Mouse (Mus musculus) liver, embryonic 11.5 days (tissue): ENCODE data around the gene Acadl. TPM values are rescaled to one million over a fixed set of nuclear protein-coding genes. Genes with fewer than 3 reads are reported as not detected.

Experiments
- ATAC-seq: fragments of 200-750 bp; cut with Nextera tagmentation; replicated peaks from 2 replicates; pipeline ENCODE4 v1.8.0; 2017; ENCODE audit warnings: moderate number of reproducible peaks, mild to moderate bottlenecking, moderate TSS enrichment, moderate library complexity; ENCODE audit not compliant: low FRiP score
- DNase-seq: peaks from one replicate; pipeline ENCODE4 v3.0.0-alpha.2; 2017; ENCODE audit warnings: low spot score
- H3K27ac ChIP-seq: fragments of 300-500 bp; sonication (generic); 2 replicates; pipeline ENCODE4 v1.5.1; 2014; ENCODE audit warnings: mild to moderate bottlenecking, low read depth, low read length, control low read depth
- H3K27me3 ChIP-seq: fragments of 300-500 bp; sonication (generic); replicated peaks from 2 replicates; pipeline ENCODE4 v1.6.1; 2014; ENCODE audit warnings: low read length, mixed read lengths; ENCODE audit not compliant: control insufficient read depth, insufficient read depth
- H3K36me3 ChIP-seq: fragments of 300-500 bp; sonication (generic); 2 replicates; pipeline ENCODE4 v1.6.1; 2014; ENCODE audit warnings: mild to moderate bottlenecking, low read length, moderate library complexity, mixed read lengths; ENCODE audit not compliant: control insufficient read depth, insufficient read depth
- H3K4me1 ChIP-seq: fragments of 300-500 bp; sonication (generic); replicated peaks from 2 replicates; pipeline ENCODE4 v1.6.1; 2014; ENCODE audit warnings: low read length, mixed read lengths; ENCODE audit not compliant: control insufficient read depth, insufficient read depth
- H3K4me2 ChIP-seq: fragments of 300-500 bp; sonication (generic); 2 replicates; pipeline ENCODE4 v1.6.1; 2014; ENCODE audit warnings: mild to moderate bottlenecking, control low read depth, moderate library complexity
- H3K4me3 ChIP-seq: fragments of 300-500 bp; sonication (generic); 2 replicates; pipeline ENCODE4 v1.5.1; 2014; ENCODE audit warnings: low read depth, low read length, control low read depth
- H3K9ac ChIP-seq: fragments of 300-500 bp; sonication (generic); 2 replicates; pipeline ENCODE4 v1.6.1; 2014; ENCODE audit warnings: low read depth, low read length, control low read depth
- H3K9me3 ChIP-seq: fragments of 300-500 bp; sonication (generic); 2 replicates; pipeline ENCODE4 v1.6.1; 2016; ENCODE audit warnings: low read length, inconsistent platforms, mixed read lengths; ENCODE audit not compliant: control insufficient read depth
- WGBS: fragments of 180-500 bp; shearing (Covaris S2); extraction: QIAGEN DNeasy Blood & Tissue Kit; methylation state at CpG from one replicate; pipeline ENCODE4 v1.1.7; 2014; 5-methylcytosine and 5-hydroxymethylcytosine counted together
- polyA plus RNA-seq: library from polyadenylated mRNA; unstranded; fragments of >200 nt; fragmentation: Nextera tagmentation; extraction: Ambion mirVana; gene quantifications from 2 replicates; pipeline ENCODE4 v1.2.1, GENCODE M21; 2014

Acadl gene
- polyA plus RNA-seq, 1 experiment from 2014 or later = 107 TPM

DNA sequence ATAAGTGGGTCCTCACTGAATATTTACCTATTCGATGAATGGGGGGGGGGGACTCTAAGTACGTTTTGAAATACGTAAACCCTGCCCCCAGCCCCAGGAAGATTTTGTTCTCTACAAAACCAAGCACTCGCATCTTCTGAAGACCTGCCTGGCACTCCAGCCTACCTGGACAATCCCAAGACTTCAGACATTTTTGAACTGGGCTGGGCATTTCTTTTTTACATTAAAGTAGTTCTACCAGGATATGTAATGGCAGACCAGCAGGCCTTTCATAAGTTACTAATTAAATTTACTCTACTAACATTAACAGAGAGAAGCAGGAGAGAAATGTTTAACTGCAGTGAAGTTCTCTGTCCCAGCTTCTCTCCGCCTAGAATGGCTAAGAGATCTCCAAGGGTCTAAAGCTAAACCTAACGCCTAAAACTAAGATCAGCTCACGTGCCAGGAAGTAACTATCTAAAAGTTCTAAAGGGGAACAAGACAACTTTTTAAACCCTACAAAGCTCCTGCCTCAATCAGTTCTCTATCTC, 30.4 kb downstream of the Acadl start:
- 84% methylated on average over 7 of the region's 7 CpGs for WGBS
- peaks cover 4% of the 10 kb centered on the region; the same call in 1 of the 2 replicates for H3K36me3 ChIP-seq
- no peak for ATAC-seq
- DNase-seq = no peak
- no peaks in the 10 kb centered on the region for H3K27me3 ChIP-seq
- no peak overlapping the region for H3K4me2 ChIP-seq
- H3K27ac ChIP-seq = no peak overlapping the region
- H3K4me1 ChIP-seq = no peaks in the 10 kb centered on the region
- no peak overlapping the region for H3K4me3 ChIP-seq
- H3K9ac ChIP-seq = no peak overlapping the region
- H3K9me3 ChIP-seq = no peaks in the 10 kb centered on the region

DNA sequence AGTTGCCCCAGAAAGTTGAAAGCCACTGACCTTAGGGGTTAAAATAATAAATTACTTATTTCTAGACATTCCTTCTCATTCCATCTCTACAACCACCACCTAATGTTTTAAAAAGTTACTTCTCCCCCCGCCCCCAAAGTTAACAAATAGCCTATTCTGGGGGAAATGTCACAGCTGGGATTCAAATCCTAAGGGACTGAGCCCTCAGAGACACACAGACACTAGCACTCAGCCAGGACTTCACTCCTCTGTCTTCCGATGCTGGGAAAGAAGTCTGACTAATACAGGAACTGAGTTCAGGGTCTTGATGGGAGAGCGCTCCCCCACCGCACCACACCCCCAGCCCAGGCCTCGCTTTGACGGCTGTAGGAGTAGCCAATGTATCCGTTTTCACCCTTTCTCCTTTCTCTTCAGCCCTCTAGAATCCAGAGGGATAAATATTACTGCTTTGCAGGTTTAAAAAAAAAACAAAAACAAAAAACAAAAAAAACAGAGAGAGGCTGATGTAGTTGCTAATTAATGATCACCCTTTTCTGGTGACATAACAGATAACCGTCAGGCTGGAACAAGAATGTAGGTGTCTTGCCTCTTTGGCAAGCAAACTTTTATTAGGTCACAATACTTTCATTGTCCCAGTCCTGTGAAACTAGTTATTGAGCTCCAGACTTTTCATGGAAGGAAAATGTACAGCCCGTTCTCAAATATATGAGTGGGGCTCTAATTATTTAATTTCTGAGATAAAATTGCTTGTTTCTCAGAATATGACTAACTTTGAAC, 31.1 kb downstream of the Acadl start:
- peaks cover 4% of the 10 kb centered on the region; the same call in 1 of the 2 replicates for H3K36me3 ChIP-seq
- no peaks in the 10 kb centered on the region for H3K9me3 ChIP-seq
- no peaks in the 10 kb centered on the region for H3K4me1 ChIP-seq
- no peaks in the 10 kb centered on the region for H3K27me3 ChIP-seq
- no peak for ATAC-seq
- H3K27ac ChIP-seq = no peak overlapping the region
- H3K4me2 ChIP-seq = no peak overlapping the region
- DNase-seq = no peak
- no peak overlapping the region for H3K9ac ChIP-seq
- H3K4me3 ChIP-seq = no peak overlapping the region
- 77% methylated on average over 9 of the region's 9 CpGs for WGBS

DNA sequence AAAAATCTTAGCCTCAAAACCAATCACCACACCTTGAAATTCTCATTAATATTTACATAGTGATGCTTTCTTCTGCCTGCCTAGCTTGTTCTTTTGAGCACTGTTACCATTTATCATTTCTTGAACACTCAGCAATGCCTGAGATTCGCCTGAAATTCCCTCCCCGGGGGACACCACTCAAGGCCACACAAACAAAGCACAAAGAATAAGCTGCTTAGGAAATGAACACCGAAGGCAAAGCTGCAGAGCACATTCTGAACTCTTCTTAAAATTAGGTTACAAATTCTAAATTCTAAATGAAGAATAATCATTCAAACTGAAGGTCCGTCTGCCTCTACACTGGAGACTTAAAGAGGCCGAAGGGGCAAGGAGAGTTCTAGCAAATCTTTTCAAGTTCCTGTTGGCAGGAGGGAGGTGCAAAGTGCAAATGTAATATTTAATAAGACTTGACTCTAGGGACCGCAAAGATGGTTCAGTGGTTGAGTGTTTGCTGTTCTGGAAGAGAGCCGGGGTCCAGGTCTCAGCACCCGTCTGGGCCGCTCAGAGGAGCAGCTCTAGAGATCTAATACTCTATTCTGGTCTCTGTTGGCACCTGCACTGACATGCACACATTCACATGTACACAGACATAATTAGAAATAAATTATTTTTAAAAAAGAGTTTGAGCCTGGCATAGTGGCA, 33.5 kb downstream of the Acadl start:
- Histone ChIP-seq H3K36me3 (no peaks in the 10 kb centered on the region), H3K4me3 (no peak overlapping the region), H3K9ac (no peak overlapping the region), H3K27me3 (no peaks in the 10 kb centered on the region), H3K4me1 (no peaks in the 10 kb centered on the region), H3K9me3 (no peaks in the 10 kb centered on the region), H3K27ac (no peak overlapping the region), H3K4me2 (no peak overlapping the region)
- WGBS = 88% methylated on average over 9 of the region's 9 CpGs
- DNase-seq (no peak), ATAC-seq (no peak)

DNA sequence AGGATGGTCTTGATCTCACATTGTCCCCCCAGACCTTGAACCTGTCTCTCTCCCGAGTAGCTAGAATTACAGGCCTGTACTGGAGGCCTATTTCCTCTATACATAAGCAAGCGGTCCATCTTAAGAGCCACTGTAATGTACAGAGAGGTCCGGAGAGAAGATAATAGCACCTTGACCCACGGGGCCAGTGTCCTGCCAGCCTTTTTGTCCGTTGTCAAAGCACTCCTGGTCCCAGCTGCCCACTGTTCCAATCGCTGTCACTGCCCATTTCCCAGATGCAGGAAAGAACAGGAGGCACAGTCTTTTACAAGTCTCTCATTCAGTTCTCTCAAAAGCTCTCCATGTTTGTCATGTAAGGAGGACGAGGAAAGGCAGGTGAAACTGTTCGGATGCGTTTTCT, 41.1 kb downstream of the Acadl start:
- H3K4me2 ChIP-seq = no peak overlapping the region

DNA sequence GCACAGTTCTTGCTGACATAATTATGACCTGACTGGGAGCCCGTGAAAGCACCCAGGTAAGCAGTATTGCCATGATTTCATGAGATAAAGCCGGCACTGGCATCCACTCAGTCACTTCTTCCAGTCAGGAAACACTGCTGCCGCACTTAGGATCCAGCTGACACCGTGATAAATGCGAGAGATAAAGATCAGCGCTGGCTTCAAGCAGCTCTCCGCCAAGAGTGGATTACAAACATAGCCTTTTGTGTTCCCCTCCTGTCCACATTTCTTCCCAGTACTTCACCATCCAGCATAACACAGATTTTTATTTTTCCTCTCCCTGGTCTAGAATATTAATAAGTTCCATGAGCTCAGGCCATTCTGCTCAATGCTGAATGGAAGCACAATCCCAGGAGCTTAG, 42.8 kb downstream of the Acadl start:
- Histone ChIP-seq H3K27ac (no peak overlapping the region), H3K9me3 (no peaks in the 10 kb centered on the region), H3K4me2 (no peak overlapping the region), H3K4me3 (no peak overlapping the region), H3K9ac (no peak overlapping the region), H3K36me3 (no peaks in the 10 kb centered on the region), H3K27me3 (no peaks in the 10 kb centered on the region), H3K4me1 (peaks cover under 1% of the 10 kb centered on the region)
- ATAC-seq = no peak
- DNase-seq = no peak
- WGBS = 8% methylated on average over 7 of the region's 7 CpGs

More for the DNA sequence above, 41.1 kb downstream of the Acadl start:
- Histone ChIP-seq H3K4me1 (no peaks in the 10 kb centered on the region), H3K4me3 (no peak overlapping the region), H3K27ac (no peak overlapping the region), H3K36me3 (no peaks in the 10 kb centered on the region), H3K9ac (no peak overlapping the region), H3K9me3 (no peaks in the 10 kb centered on the region), H3K27me3 (no peaks in the 10 kb centered on the region)
- ATAC-seq (no peak), DNase-seq (no peak)
- WGBS = 77% methylated on average over 9 of the region's 9 CpGs

DNA sequence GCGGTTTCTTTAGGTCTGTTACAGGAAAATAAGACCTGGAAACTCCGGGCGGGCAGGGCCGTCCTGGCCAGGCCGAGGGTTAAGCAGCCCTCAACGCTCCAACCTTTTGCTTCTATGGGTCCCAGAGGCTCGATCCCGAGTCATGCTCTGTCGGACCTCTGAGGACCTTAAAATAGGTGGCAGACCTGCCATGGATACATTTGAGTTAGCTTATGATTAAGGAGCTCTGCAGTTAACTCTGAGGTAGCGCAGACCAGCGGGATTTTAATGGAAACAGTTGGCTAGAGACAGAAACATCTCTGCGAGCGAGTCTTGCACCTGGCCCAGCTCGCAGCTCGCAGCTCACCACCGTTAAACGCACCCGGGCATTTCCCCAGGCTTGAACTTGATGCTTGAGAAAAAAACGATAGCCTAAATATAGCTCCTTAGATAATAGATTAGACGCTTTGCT, 45.2 kb downstream of the Acadl start:
- WGBS = 1% methylated on average over 20 of the region's 20 CpGs
- ATAC-seq (peak; percentile 59), DNase-seq (no peak)
- H3K9ac ChIP-seq = peak overlapping the region; percentile 89
- peak overlapping the region; percentile 81 for H3K4me3 ChIP-seq
- no peaks in the 10 kb centered on the region for H3K27me3 ChIP-seq
- H3K4me1 ChIP-seq = peaks cover 8% of the 10 kb centered on the region
- peak overlapping the region; percentile 92 for H3K4me2 ChIP-seq
- H3K27ac ChIP-seq = peak overlapping the region; percentile 94
- no peaks in the 10 kb centered on the region for H3K9me3 ChIP-seq
- H3K36me3 ChIP-seq = no peaks in the 10 kb centered on the region

DNA sequence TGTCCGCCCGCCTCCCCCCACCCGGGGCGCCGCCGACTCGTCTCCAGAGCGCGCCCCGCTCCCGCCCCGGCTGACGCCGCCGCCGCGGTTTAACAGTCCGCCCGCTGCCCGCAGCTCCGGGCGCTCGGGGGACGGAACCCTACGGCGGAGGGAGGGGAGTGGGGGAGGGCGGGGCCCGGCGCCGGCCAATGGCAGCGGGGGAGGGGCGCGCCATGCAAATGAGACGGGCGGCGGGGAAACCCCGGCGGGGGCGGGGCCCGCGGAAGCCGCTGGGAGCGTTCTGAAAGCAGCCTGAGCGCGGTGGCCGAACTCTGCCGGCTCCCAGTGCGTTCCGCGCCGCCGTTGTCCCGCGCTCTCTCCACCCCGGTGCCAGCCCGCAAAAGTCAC, 45.6 kb downstream of the Acadl start, which contains the start of gene Kansl1l:
Gene Kansl1l (minus strand): TSS at position 110 of the 387 bp plus-strand sequence.
- WGBS = under 1% methylated on average over 43 of the region's 56 CpGs
- Histone ChIP-seq H3K9ac (peak within 1 kb of the TSS; percentile 89), H3K4me3 (peak within 1 kb of the TSS; percentile 81)

DNA sequence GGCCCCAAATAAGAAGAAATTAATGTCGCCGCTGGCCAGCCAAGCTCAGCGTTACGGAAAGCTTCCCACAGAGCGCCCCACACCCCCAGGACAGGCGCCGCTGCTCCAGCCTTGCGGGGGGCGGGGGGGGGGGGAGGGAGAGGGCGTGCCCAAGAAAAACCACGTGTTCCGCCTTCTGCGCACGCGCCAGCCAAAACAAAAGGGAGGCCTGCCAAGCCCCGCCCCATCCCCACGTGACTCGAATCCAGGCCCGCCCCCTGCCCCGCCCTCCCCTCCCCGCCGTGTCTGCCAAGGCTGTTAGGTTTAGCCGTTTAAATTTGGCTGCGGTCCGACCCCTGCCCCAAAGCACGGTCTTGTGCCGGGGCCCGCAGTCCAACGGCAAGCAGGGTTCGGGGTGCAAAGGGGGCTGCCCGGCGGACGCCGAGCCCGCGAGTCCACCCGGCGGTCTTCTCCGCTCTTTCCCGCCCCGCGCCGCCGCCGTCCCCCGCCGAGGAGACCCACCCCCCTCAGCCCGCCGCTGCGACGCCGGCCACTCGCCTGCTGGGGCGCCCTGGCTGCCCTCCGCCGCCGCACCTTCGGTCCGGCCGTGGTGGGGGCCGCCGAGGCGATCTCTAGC, 46.1 kb downstream of the Acadl start:
- H3K27me3 ChIP-seq = no peaks in the 10 kb centered on the region
- ATAC-seq = peak; percentile 81
- peak overlapping the region; percentile 85 for H3K4me2 ChIP-seq
- H3K36me3 ChIP-seq = no peaks in the 10 kb centered on the region
- H3K4me1 ChIP-seq = peaks cover 8% of the 10 kb centered on the region
- H3K27ac ChIP-seq = peak overlapping the region; percentile 94
- WGBS = under 1% methylated on average over 60 of the region's 63 CpGs
- H3K9me3 ChIP-seq = no peaks in the 10 kb centered on the region
- peak overlapping the region; percentile 89 for H3K9ac ChIP-seq
- DNase-seq = peak; percentile 97
- peak overlapping the region; percentile 81 for H3K4me3 ChIP-seq

More for the DNA sequence above, 45.6 kb downstream of the Acadl start, which contains the start of gene Kansl1l:
- Histone ChIP-seq H3K4me2 (peak within 1 kb of the TSS; percentile 92), H3K27me3 (no peaks in the 10 kb centered on the region), H3K36me3 (no peaks in the 10 kb centered on the region), H3K4me1 (peaks cover 8% of the 10 kb centered on the region), H3K27ac (peak within 1 kb of the TSS; percentile 94), H3K9me3 (no peaks in the 10 kb centered on the region)
- DNase-seq (peak; percentile 91), ATAC-seq (peak; percentile 87)
